Mouse (Mus musculus) lung, postnatal 14 days (tissue): ENCODE data around the gene Rab11a.
"Not testable (repeated sequence)": the region's sequence is repeated elsewhere in the genome, so short reads cannot be mapped to it uniquely, and the experiment has no call there.

ENCODE experiments used
- DNase-seq: peaks from one replicate; pipeline ENCODE4 v3.0.0; 2021

Gene Rab11a

GRCm38 (mm10) chr9:64739001-64739400 is 1.4 kb upstream of the Rab11a start:
- DNase-seq, result no peak

GRCm38 (mm10) chr9:64736639-64737405 is 736 bp downstream of the Rab11a start:
- DNase-seq, result peak; percentile 69

- DNase-seq, result no peak
Measured at GRCm38 (mm10) chr9:64736076-64736638, 1.4 kb downstream of the Rab11a start.

- not testable (repeated sequence) for DNase-seq
Measured at GRCm38 (mm10) chr9:64734992-64735391, 2.6 kb downstream of the Rab11a start.

GRCm38 (mm10) chr9:64734166-64734565 is 3.4 kb downstream of the Rab11a start:
- no peak for DNase-seq

GRCm38 (mm10) chr9:64731029-64731560 is 6.5 kb downstream of the Rab11a start:
- DNase-seq, result no peak

GRCm38 (mm10) chr9:64726454-64726853 is 11.1 kb downstream of the Rab11a start:
- no peak for DNase-seq

- DNase-seq, result no peak
Measured at GRCm38 (mm10) chr9:64719526-64720163, 17.9 kb downstream of the Rab11a start.

- not testable (repeated sequence) for DNase-seq
Measured at GRCm38 (mm10) chr9:64710291-64710690, 27.3 kb downstream of the Rab11a start.

- no peak for DNase-seq
Measured at GRCm38 (mm10) chr9:64704073-64704840, 33.3 kb downstream of the Rab11a start.

GRCm38 (mm10) chr9:64703420-64703965 is 34.1 kb downstream of the Rab11a start:
- DNase-seq, result no peak

GRCm38 (mm10) chr9:64702937-64703336 is 34.6 kb downstream of the Rab11a start:
- peak; percentile 42 for DNase-seq

GRCm38 (mm10) chr9:64702391-64702790 is 35.2 kb downstream of the Rab11a start:
- no peak for DNase-seq

GRCm38 (mm10) chr9:64701651-64702050 is 35.9 kb downstream of the Rab11a start:
- DNase-seq, result no peak

- DNase-seq, result no peak
Measured at GRCm38 (mm10) chr9:64700451-64701311, 36.9 kb downstream of the Rab11a start.

GRCm38 (mm10) chr9:64698586-64698985 is 39.0 kb downstream of the Rab11a start:
- no peak for DNase-seq

- DNase-seq, result no peak
Measured at GRCm38 (mm10) chr9:64697677-64698076, 39.9 kb downstream of the Rab11a start.

GRCm38 (mm10) chr9:64697006-64697405 is 40.6 kb downstream of the Rab11a start:
- DNase-seq, result no peak

GRCm38 (mm10) chr9:64696404-64696803 is 41.2 kb downstream of the Rab11a start:
- DNase-seq, result no peak

- no peak for DNase-seq
Measured at GRCm38 (mm10) chr9:64695266-64695665, 42.3 kb downstream of the Rab11a start.

GRCm38 (mm10) chr9:64693094-64693493 is 44.5 kb downstream of the Rab11a start:
- no peak for DNase-seq

- peak; percentile 35 for DNase-seq
Measured at GRCm38 (mm10) chr9:64691176-64691575, 46.4 kb downstream of the Rab11a start.
